Mouse (Mus musculus): ENCODE measurements at regions not wholly inside any gene's neighbourhood (a gene's known extent, or its start where the extent isn't known, plus 50 kb on each side); places are given as distances from the start of the nearest gene placed in this dataset.

DNA sequence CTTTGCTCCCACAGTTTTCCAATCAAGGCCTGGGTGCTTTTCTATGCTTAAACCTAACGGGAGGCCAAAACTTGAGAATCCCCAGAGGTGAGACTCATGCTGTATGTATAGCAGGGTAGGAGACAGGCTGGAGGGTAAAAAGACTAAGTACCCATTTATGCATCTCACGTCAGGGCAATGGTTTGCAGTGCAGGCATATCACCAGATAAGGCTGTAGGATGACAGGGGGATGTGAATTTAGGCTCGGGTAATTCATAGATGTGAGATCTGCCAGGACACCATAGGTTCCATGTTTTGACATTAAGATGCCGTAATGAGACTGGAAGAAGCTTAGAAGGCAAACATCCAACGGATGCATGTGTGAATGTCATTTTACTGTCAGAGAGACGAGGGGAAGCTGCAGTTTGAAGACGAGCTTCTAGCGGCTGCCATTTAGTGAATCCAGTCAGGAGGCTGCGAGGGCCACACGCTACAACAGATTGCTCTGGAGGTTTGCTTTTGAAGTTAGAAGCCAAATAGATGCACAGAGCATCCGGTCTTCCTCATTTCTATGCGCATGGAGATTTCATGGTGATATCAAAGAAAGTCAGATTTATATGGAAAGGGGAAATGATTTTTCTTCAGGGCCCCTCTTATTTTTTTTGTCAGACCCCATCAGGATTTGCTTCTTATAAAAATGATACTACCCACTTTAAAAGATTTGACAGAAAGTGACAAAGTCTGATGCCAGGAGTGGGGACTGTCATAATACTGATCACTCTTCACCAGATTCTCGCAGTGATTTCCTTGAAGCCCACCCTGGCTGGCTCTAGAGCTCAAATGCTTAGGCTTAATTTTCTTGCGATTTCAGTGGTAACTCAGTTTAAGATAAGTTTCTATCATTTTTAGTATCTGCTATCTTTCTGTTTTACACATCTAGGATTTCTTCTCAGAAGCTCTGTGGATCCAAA, 113.8 kb downstream of the Adcyap1r1 start:
- Histone ChIP-seq H3K27me3 (ENCODE audit: insufficient read depth, low read length) (no peaks in the 10 kb centered on the region), H3K4me1 (ENCODE audit: insufficient read depth) (no peaks in the 10 kb centered on the region), H3K27ac (ENCODE audit: low read depth) (no peak overlapping the region), H3K4me2 (no peak overlapping the region), H3K36me3 (ENCODE audit: insufficient read depth) (no peaks in the 10 kb centered on the region), H3K9me3 (ENCODE audit: low read depth, low read length) (no peaks in the 10 kb centered on the region), H3K4me3 (ENCODE audit: low read depth, low read length) (no peak overlapping the region), H3K9ac (no peak overlapping the region)
- WGBS = 64% methylated on average over 14 of the region's 14 CpGs
- no peak for TF ChIP-seq CTCF (IDR thresholded peaks at IDR 0.05; ENCODE audit: low read depth)
- ATAC-seq (ENCODE audit: insufficient read depth) = no peak
- no peak for DNase-seq

- ATAC-seq (ENCODE audit: insufficient read depth) = no peak
- no peaks in the 10 kb centered on the region for H3K27me3 ChIP-seq (ENCODE audit: insufficient read depth, low read length)
- H3K4me2 ChIP-seq = no peak overlapping the region
- H3K4me1 ChIP-seq (ENCODE audit: insufficient read depth) = no peaks in the 10 kb centered on the region
- 61% methylated on average over 5 of the region's 5 CpGs for WGBS
- no peak for TF ChIP-seq CTCF (IDR thresholded peaks at IDR 0.05; ENCODE audit: low read depth)
- no peak for DNase-seq
- no peak overlapping the region for H3K27ac ChIP-seq (ENCODE audit: low read depth)
- H3K9me3 ChIP-seq (ENCODE audit: low read depth, low read length) = no peaks in the 10 kb centered on the region
- no peaks in the 10 kb centered on the region for H3K36me3 ChIP-seq (ENCODE audit: insufficient read depth)
- H3K9ac ChIP-seq = no peak overlapping the region
- no peak overlapping the region for H3K4me3 ChIP-seq (ENCODE audit: low read depth, low read length)
Measured at GRCm38 (mm10) chr6:55560606-55561005, 108.8 kb downstream of the Adcyap1r1 start.

DNA sequence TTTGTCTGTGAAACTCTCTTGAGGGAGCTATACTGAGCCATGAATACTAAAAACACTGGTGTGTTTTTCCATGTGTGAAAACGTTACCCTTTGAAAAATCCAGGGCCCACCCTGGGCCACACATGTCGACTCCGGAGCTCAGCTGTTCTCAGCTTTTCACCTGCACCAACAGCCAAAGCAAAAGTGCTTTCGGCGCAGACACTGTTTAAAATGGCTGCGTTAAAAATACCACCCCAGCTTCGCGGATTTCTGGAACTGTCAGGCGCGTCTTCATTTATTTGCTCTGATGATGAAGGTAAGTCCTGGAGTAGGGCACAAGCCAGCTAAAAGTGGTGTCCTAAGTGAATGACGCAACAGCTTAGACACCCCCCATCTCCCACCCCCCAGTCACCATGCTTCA, 108.0 kb downstream of the Adcyap1r1 start:
- Histone ChIP-seq H3K27me3 (ENCODE audit: insufficient read depth, low read length) (no peaks in the 10 kb centered on the region), H3K9me3 (ENCODE audit: low read depth, low read length) (no peaks in the 10 kb centered on the region), H3K9ac (no peak overlapping the region), H3K4me3 (ENCODE audit: low read depth, low read length) (no peak overlapping the region), H3K4me2 (no peak overlapping the region), H3K27ac (ENCODE audit: low read depth) (no peak overlapping the region), H3K4me1 (ENCODE audit: insufficient read depth) (no peaks in the 10 kb centered on the region), H3K36me3 (ENCODE audit: insufficient read depth) (no peaks in the 10 kb centered on the region)
- no peak for TF ChIP-seq CTCF (IDR thresholded peaks at IDR 0.05; ENCODE audit: low read depth)
- DNase-seq (no peak), ATAC-seq (ENCODE audit: insufficient read depth) (no peak)
- 79% methylated on average over 11 of the region's 11 CpGs for WGBS

Data from lung, embryonic 14.5 days (tissue).